ENCODE assay signal across 15 mouse cellular contexts in the genomic region with DNA sequence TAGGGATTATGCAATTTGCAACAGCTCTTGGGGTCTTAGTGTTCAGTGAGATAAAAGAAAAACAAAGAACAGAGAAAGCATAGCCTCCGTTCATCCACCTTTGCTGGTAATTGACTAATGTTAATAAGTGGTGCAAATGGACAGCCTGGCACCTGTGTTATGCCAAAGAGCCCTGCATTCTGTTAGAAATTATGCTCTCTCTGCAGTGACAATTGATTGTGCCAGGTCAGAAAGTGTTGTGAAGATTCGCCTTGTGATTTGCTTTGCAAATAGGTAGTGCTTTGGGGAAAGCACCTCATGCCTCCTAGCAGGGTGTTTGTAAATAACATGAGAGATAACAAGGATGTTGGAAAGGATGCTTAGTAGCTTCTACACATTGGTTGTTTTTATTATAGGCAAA.
"Had no signal": no experiment of that assay in that cellular context is flagged by ENCODE, and none has a peak within 500 bp of the region (broad histone marks: within the 10 kb centered on the region; RNA-seq: fewer than 3 reads in every experiment).

No protein-coding gene starts in this region.

- H3K4me3 ChIP-seq: layer of hippocampus, adult 2 months; limb, embryonic 10.5 days; liver, embryonic 15.5 days; midbrain, embryonic 10.5 days; midbrain, embryonic 15.5 days; neural tube, embryonic 13.5 days had no signal

- H3K4me1 ChIP-seq: limb, embryonic 10.5 days; liver, embryonic 15.5 days; midbrain, embryonic 15.5 days; neural tube, embryonic 13.5 days had no signal

- H3K27ac ChIP-seq: layer of hippocampus, adult 2 months; limb, embryonic 10.5 days; liver, embryonic 15.5 days; midbrain, embryonic 10.5 days; midbrain, embryonic 15.5 days; neural tube, embryonic 13.5 days had no signal

- DNase-seq: kidney, adult 18-20 months; kidney, postnatal 10 days; kidney, postnatal 4 days; lung, adult 2 months; lung, postnatal 36 days; right cerebral cortex, postnatal 25 days; thymus, adult 2 months; thymus, postnatal 36 days had no signal

- ATAC-seq: lung, postnatal 0 days; midbrain, embryonic 15.5 days had no signal

- H3K27me3 ChIP-seq: liver, embryonic 15.5 days; midbrain, embryonic 15.5 days; neural tube, embryonic 13.5 days had no signal
